Mouse (Mus musculus) v-Abl transformed pro-B cells (cell line): Measurements from ENCODE around the gene Ppfibp2.

Source experiments
- in situ Hi-C, 2 experiments: fragments of 400-800 bp; cut with MboI; formaldehyde crosslinking; loops; one replicate each; pipeline ENCODE4 v1.15.1; 2025; ENCODE audit not compliant: unreplicated experiment in 2 of 2

Gene Ppfibp2

DNA sequence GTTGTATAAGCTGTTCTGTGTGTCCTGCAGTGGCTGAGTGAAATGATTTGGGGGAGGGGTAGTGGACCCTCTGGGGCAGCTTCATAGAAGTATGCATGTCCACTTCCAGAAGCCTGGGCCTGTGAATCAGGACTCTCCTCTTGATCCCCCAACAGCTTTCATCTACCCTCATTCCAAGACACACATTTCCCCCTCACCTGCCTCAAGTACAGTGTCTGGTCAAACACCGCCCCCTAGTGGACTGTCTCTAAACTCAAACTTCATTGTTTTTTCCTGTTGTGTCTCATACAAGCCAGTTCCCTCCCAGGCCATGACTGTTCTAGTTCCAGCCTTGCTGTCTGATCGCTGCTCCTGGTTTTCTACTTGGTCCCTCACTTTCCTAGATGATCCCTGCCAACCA is 152.9 kb downstream of the Ppfibp2 start:
- in situ Hi-C loops: no loop called here

- in situ Hi-C loops: no loop called here
These were observed 154.3 kb downstream of the Ppfibp2 start for GRCm38 (mm10) chr7:107749270-107749669.

- in situ Hi-C loops: no loop called here
These were observed 154.7 kb downstream of the Ppfibp2 start for GRCm38 (mm10) chr7:107749721-107750120.

GRCm38 (mm10) chr7:107752031-107752520 is 157.1 kb downstream of the Ppfibp2 start:
- in situ Hi-C loops: no loop called here

DNA sequence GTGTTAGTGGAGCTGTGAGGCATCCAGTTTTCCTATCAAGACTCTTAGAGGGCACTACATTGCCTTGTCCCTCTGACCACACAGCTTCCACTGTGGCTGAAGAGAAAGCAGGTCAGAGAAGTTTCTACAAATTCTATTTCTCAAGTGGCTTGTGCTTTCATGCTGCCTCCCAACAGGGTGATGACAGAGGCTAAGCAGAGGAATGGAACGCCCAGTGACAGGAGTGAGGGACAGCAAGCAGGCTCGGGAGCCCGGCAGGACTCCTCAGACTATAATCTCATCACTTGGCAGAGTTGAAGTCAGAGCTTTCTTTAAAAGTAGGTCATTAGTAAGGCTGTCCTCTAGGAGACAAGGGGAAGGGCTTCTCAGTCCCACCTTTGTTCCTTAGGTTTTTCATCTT is 160.9 kb downstream of the Ppfibp2 start:
- in situ Hi-C loops: no loop called here

DNA sequence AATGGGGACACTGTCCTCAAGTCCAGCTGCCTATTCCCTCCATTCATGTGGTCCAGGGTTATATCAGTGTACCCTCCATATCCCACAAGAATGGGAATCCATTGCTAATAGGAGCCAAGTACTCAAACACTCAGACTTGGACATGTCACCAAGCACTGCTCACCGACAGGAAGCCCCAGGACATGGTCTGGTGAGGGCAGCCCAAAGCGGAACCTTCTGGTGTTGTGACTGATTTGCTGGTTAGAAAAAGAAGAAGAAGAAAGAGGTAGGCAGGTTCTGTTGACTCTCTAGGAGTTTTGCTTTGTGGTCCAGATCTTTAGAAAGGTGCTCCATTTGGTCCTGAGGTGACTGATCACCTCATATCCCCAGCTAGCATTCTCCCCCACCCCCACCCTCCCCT is 161.7 kb downstream of the Ppfibp2 start:
- in situ Hi-C loops: no loop called here

GRCm38 (mm10) chr7:107757308-107758151 is 162.5 kb downstream of the Ppfibp2 start, which contains the start of gene Cyb5r2:
Gene Cyb5r2 (minus strand): TSS chr7:107758032.
- in situ Hi-C loops: no loop called here

GRCm38 (mm10) chr7:107770812-107771211 is 175.8 kb downstream of the Ppfibp2 start:
- in situ Hi-C loops: no loop called here

DNA sequence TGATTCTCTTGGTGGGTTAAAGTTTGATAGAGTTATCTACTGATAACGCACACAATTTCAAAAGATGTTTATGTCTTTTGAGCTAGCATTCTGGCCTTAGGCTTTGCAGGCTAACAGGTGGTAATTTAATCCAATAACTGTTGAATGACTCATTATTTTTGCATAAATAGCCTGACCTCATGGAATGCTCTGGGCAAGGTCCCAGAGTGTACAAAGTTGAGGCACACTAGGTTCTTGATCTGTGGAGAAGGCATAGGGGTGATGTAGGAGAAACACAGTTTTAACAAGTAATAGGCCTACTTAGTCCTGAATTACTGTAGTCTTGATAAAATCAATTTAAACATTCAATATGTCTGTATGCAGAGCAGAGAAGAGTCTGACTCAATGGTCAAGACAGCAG is 183.2 kb downstream of the Ppfibp2 start:
- in situ Hi-C loops: no loop called here

DNA sequence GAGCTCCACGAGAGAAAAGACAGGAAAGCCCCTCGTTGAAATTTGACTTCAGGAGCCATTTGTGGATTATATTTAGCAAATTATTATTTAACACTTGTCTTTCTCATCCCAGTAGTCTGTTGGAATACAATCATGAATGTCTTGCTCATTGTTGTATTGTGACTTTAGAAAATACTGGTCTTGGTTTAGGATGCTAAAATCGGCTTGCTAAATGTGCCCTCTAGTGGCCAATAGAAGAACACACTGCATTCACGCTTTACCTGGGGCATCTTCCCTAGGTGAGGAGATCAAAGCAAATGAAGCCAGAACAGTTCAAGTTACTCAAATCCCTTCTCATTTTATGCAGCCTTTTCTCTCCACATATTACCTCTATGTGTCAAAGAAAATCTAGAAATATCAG is 184.6 kb downstream of the Ppfibp2 start:
- in situ Hi-C loops: no loop called here

GRCm38 (mm10) chr7:107787977-107788620 is 193.1 kb downstream of the Ppfibp2 start:
- in situ Hi-C loops: no loop called here

DNA sequence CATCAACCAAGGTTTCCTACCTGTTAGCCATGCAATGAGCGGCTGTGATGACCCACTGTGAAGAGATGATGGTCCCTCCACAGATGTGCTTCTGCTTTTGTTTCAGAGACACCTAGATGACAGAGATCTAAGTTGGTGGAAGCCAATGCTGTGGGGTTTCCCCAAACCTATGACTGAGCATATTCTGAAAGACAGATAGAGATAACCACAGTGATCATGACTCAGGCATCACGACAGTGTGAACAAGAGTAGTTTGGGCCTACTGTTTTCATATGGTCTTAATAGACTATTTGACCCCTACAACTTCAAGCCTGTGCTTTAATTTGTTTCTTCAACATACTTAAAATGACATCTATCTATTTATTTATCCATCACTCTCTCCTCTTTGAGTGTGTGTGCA is 201.5 kb downstream of the Ppfibp2 start:
- in situ Hi-C loops: no loop called here
